Mouse (Mus musculus) cortical plate, adult 2 months (tissue): ENCODE results near the gene Kif1b.

ENCODE experiments used
- CTCF ChIP-seq: fragments of 200-500 bp; IDR thresholded peaks from 2 replicates; pipeline ENCODE4 v1.5.1; 2011; ENCODE audit warnings: mild to moderate bottlenecking, control low read depth, low read length; ENCODE audit not compliant: insufficient read depth; ENCODE audit errors: extremely low read depth
- POLR2A ChIP-seq: fragments of 200-500 bp; IDR thresholded peaks from 2 replicates; pipeline ENCODE4 v1.6.1; 2011; ENCODE audit warnings: mild to moderate bottlenecking, low read length, control low read depth; ENCODE audit not compliant: insufficient read depth; ENCODE audit errors: extremely low read depth

DNA sequence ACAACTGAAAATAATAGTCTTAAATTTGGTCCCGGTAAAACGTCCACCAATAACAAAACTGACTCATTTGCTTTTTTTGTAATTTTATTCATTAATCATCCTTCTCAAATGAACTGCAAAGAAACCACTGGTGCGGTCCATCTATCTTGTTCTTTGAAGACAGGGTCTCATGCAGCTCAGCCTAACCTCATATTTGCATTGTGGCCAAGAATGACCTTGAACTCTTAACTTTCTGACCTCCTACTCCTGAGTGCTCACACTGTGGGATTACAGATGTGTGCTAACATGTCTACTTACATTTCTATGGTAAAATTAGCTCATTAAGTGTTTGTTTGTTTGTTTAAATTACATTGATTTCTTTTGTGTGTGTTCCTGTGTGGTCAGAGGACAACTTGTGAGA lies 48.6 kb downstream of the Kif1b start:
- TF ChIP-seq POLR2A (no peak), CTCF (no peak)
